Mouse (Mus musculus) layer of hippocampus, adult 11-12 months (tissue): Measurements from ENCODE around the gene Zfp865.

Experiments
- DNase-seq: peaks from one replicate; pipeline ENCODE4 v3.0.0; 2022; ENCODE audit warnings: low spot score

The Zfp865 gene

GRCm38 (mm10) chr7:5080815-5081214 lies 60.6 kb downstream of the Zfp865 start:
- DNase-seq, result no peak

GRCm38 (mm10) chr7:5081241-5081640 lies 61.1 kb downstream of the Zfp865 start:
- no peak for DNase-seq

- no peak for DNase-seq
Observed at GRCm38 (mm10) chr7:5081939-5082338, 61.8 kb downstream of the Zfp865 start.

- DNase-seq, result no peak
Observed at GRCm38 (mm10) chr7:5083325-5084105, 63.3 kb downstream of the Zfp865 start.

GRCm38 (mm10) chr7:5085512-5085911 lies 65.3 kb downstream of the Zfp865 start:
- DNase-seq, result no peak
